Mouse (Mus musculus) forebrain, embryonic 13.5 days (tissue): Measurements from ENCODE around the gene Dlec1. TPM values are rescaled to one million over a fixed set of nuclear protein-coding genes. Genes with fewer than 3 reads are reported as not detected.

Source experiments
- ATAC-seq: fragments of 200-750 bp; cut with Nextera tagmentation; 2 replicates; pipeline ENCODE4 v1.8.0; 2017
- H3K27ac ChIP-seq: fragments of 300-500 bp; sonication (generic); 2 replicates; pipeline ENCODE4 v1.5.1; 2015; ENCODE audit warnings: inconsistent platforms, mild to moderate bottlenecking, moderate library complexity
- H3K27me3 ChIP-seq: fragments of 300-500 bp; sonication (generic); 2 replicates; pipeline ENCODE4 v1.6.1; 2015; ENCODE audit warnings: mild to moderate bottlenecking, inconsistent platforms
- H3K36me3 ChIP-seq: fragments of 300-500 bp; sonication (generic); 2 replicates; pipeline ENCODE4 v1.6.1; 2015; ENCODE audit warnings: mild to moderate bottlenecking, inconsistent platforms; ENCODE audit not compliant: poor library complexity, severe bottlenecking
- H3K4me1 ChIP-seq: fragments of 300-500 bp; sonication (generic); 2 replicates; pipeline ENCODE4 v1.6.1; 2015; ENCODE audit warnings: inconsistent platforms
- H3K4me2 ChIP-seq: fragments of 300-500 bp; sonication (generic); 2 replicates; pipeline ENCODE4 v1.6.1; 2015; ENCODE audit warnings: inconsistent platforms, mild to moderate bottlenecking, moderate library complexity
- H3K4me3 ChIP-seq: fragments of 300-500 bp; sonication (generic); 2 replicates; pipeline ENCODE4 v1.5.1; 2015; ENCODE audit warnings: mild to moderate bottlenecking, inconsistent platforms
- H3K9ac ChIP-seq: fragments of 300-500 bp; sonication (generic); 2 replicates; pipeline ENCODE4 v1.6.1; 2015; ENCODE audit warnings: mild to moderate bottlenecking, inconsistent platforms
- H3K9me3 ChIP-seq: fragments of 300-500 bp; sonication (generic); replicated peaks from 2 replicates; pipeline ENCODE4 v1.6.1; 2016; ENCODE audit warnings: inconsistent platforms
- WGBS: fragments of 180-500 bp; shearing (Covaris S2); methylation state at CpG from one replicate; pipeline ENCODE4 v1.1.7; 2015; 5-methylcytosine and 5-hydroxymethylcytosine counted together
- polyA plus RNA-seq: library from polyadenylated mRNA; unstranded; fragments of >200 nt; fragmentation: Nextera tagmentation; extraction: Ambion mirVana; gene quantifications from 2 replicates; pipeline ENCODE4 v1.2.1, GENCODE M21; 2015

Dlec1 gene
- polyA plus RNA-seq, 1 experiment from 2014 or later, result 0.57 TPM

- Histone ChIP-seq H3K9ac (no peak overlapping the region), H3K4me3 (no peak overlapping the region), H3K4me1 (0 out of 2 replicates have a peak, but pooled peaks cover 4% of the 10 kb centered on the region), H3K36me3 (no peaks in the 10 kb centered on the region), H3K27me3 (no peaks in the 10 kb centered on the region), H3K9me3 (no peaks in the 10 kb centered on the region), H3K27ac (no peak overlapping the region), H3K4me2 (no peak overlapping the region)
- no peak for ATAC-seq
- 84% methylated on average over 19 of the region's 19 CpGs for WGBS
Observed at GRCm38 (mm10) chr9:119119409-119120167, 17.3 kb downstream of the Dlec1 start.

GRCm38 (mm10) chr9:119120168-119120560 lies 17.9 kb downstream of the Dlec1 start:
- no peak for ATAC-seq
- Histone ChIP-seq H3K27ac (no peak overlapping the region), H3K4me2 (no peak overlapping the region), H3K36me3 (no peaks in the 10 kb centered on the region), H3K9ac (no peak overlapping the region), H3K4me3 (no peak overlapping the region), H3K4me1 (0 out of 2 replicates have a peak, but pooled peaks cover 4% of the 10 kb centered on the region), H3K9me3 (no peaks in the 10 kb centered on the region), H3K27me3 (no peaks in the 10 kb centered on the region)
- WGBS, result 78% methylated on average over 3 of the region's 3 CpGs

GRCm38 (mm10) chr9:119122596-119123369 lies 20.5 kb downstream of the Dlec1 start:
- WGBS, result 88% methylated on average over 18 of the region's 18 CpGs
- Histone ChIP-seq H3K4me1 (0 out of 2 replicates have a peak, but pooled peaks cover 4% of the 10 kb centered on the region), H3K36me3 (no peaks in the 10 kb centered on the region), H3K9ac (no peak overlapping the region), H3K4me2 (no peak overlapping the region), H3K9me3 (no peaks in the 10 kb centered on the region), H3K4me3 (no peak overlapping the region), H3K27ac (no peak overlapping the region), H3K27me3 (no peaks in the 10 kb centered on the region)
- ATAC-seq, result no peak

- H3K27me3 ChIP-seq, result no peaks in the 10 kb centered on the region
- 81% methylated on average over 12 of the region's 12 CpGs for WGBS
- H3K4me2 ChIP-seq, result no peak overlapping the region
- H3K4me3 ChIP-seq, result no peak overlapping the region
- H3K4me1 ChIP-seq, result no peaks in the 10 kb centered on the region
- no peaks in the 10 kb centered on the region for H3K36me3 ChIP-seq
- H3K9me3 ChIP-seq, result no peaks in the 10 kb centered on the region
- H3K9ac ChIP-seq, result no peak overlapping the region
- H3K27ac ChIP-seq, result no peak overlapping the region
- no peak for ATAC-seq
Observed at GRCm38 (mm10) chr9:119128436-119129181, 26.3 kb downstream of the Dlec1 start.

- Histone ChIP-seq H3K4me3 (no peak overlapping the region), H3K9ac (no peak overlapping the region), H3K4me2 (no peak overlapping the region), H3K27ac (no peak overlapping the region), H3K27me3 (no peaks in the 10 kb centered on the region), H3K4me1 (no peaks in the 10 kb centered on the region), H3K36me3 (no peaks in the 10 kb centered on the region), H3K9me3 (no peaks in the 10 kb centered on the region)
- no peak for ATAC-seq
- WGBS, result 64% methylated on average over 5 of the region's 5 CpGs
Observed at GRCm38 (mm10) chr9:119130692-119131091, 28.4 kb downstream of the Dlec1 start.

- no peaks in the 10 kb centered on the region for H3K27me3 ChIP-seq
- H3K4me2 ChIP-seq, result no peak overlapping the region
- ATAC-seq, result no peak
- H3K4me1 ChIP-seq, result no peaks in the 10 kb centered on the region
- no peak overlapping the region for H3K9ac ChIP-seq
- WGBS, result 77% methylated on average over 2 of the region's 2 CpGs
- no peaks in the 10 kb centered on the region for H3K9me3 ChIP-seq
- no peak overlapping the region for H3K27ac ChIP-seq
- H3K36me3 ChIP-seq, result no peaks in the 10 kb centered on the region
- no peak overlapping the region for H3K4me3 ChIP-seq
Observed at GRCm38 (mm10) chr9:119138836-119139235, 36.6 kb downstream of the Dlec1 start.

GRCm38 (mm10) chr9:119142066-119142465 lies 39.8 kb downstream of the Dlec1 start:
- H3K9ac ChIP-seq, result no peak overlapping the region
- no peaks in the 10 kb centered on the region for H3K9me3 ChIP-seq
- ATAC-seq, result no peak
- no peak overlapping the region for H3K4me2 ChIP-seq
- 89% methylated on average over 5 of the region's 5 CpGs for WGBS
- no peaks in the 10 kb centered on the region for H3K4me1 ChIP-seq
- H3K4me3 ChIP-seq, result no peak overlapping the region
- no peaks in the 10 kb centered on the region for H3K27me3 ChIP-seq
- H3K27ac ChIP-seq, result no peak overlapping the region
- H3K36me3 ChIP-seq, result no peaks in the 10 kb centered on the region

GRCm38 (mm10) chr9:119143372-119143771 lies 41.1 kb downstream of the Dlec1 start:
- 74% methylated on average over 9 of the region's 9 CpGs for WGBS
- H3K27me3 ChIP-seq, result no peaks in the 10 kb centered on the region
- H3K9ac ChIP-seq, result no peak overlapping the region
- no peak overlapping the region for H3K4me3 ChIP-seq
- ATAC-seq, result no peak
- no peaks in the 10 kb centered on the region for H3K9me3 ChIP-seq
- no peak overlapping the region for H3K4me2 ChIP-seq
- no peaks in the 10 kb centered on the region for H3K36me3 ChIP-seq
- no peak overlapping the region for H3K27ac ChIP-seq
- H3K4me1 ChIP-seq, result no peaks in the 10 kb centered on the region

- Histone ChIP-seq H3K4me3 (no peak overlapping the region), H3K27me3 (no peaks in the 10 kb centered on the region), H3K36me3 (no peaks in the 10 kb centered on the region), H3K9ac (no peak overlapping the region), H3K4me1 (no peaks in the 10 kb centered on the region), H3K4me2 (no peak overlapping the region), H3K27ac (no peak overlapping the region), H3K9me3 (no peaks in the 10 kb centered on the region)
- 80% methylated on average over 8 of the region's 8 CpGs for WGBS
- ATAC-seq, result no peak
Observed at GRCm38 (mm10) chr9:119144696-119145095, 42.4 kb downstream of the Dlec1 start.

GRCm38 (mm10) chr9:119145137-119145536 lies 42.9 kb downstream of the Dlec1 start:
- no peak for ATAC-seq
- WGBS, result 49% methylated on average over 9 of the region's 10 CpGs
- Histone ChIP-seq H3K9me3 (no peaks in the 10 kb centered on the region), H3K36me3 (no peaks in the 10 kb centered on the region), H3K4me2 (no peak overlapping the region), H3K4me1 (no peaks in the 10 kb centered on the region), H3K4me3 (no peak overlapping the region), H3K9ac (no peak overlapping the region), H3K27ac (no peak overlapping the region), H3K27me3 (no peaks in the 10 kb centered on the region)

GRCm38 (mm10) chr9:119145638-119146037 lies 43.4 kb downstream of the Dlec1 start:
- Histone ChIP-seq H3K4me1 (no peaks in the 10 kb centered on the region), H3K27me3 (no peaks in the 10 kb centered on the region), H3K9ac (no peak overlapping the region), H3K9me3 (no peaks in the 10 kb centered on the region), H3K4me2 (no peak overlapping the region), H3K27ac (no peak overlapping the region), H3K4me3 (no peak overlapping the region), H3K36me3 (no peaks in the 10 kb centered on the region)
- WGBS, result 55% methylated on average over 6 of the region's 6 CpGs
- ATAC-seq, result no peak
